Mouse (Mus musculus) thymus, postnatal 0 days (tissue): ENCODE results near the gene C2cd4d. TPM values are rescaled to one million over a fixed set of nuclear protein-coding genes. Genes with fewer than 3 reads are reported as not detected.

Experiments
- DNase-seq: peaks from one replicate; pipeline ENCODE4 v3.0.0-alpha.2; 2015; ENCODE audit warnings: low spot score
- polyA plus RNA-seq: library from polyadenylated mRNA; unstranded; fragments of >200 nt; fragmentation: Nextera tagmentation; extraction: Ambion mirVana; gene quantifications from 2 replicates; pipeline ENCODE4 v1.2.1, GENCODE M21; 2015

Gene C2cd4d
- polyA plus RNA-seq, 1 experiment from 2014 or later = 3.6 TPM

GRCm38 (mm10) chr3:94413031-94413679, 50.9 kb downstream of the C2cd4d start, which contains the start of gene Tdrkh:
Gene Tdrkh, plus strand, starts transcription at chr3:94413273.
- peak; percentile 98 for DNase-seq

Other genes with a start within 250 kb of the C2cd4d start
- gene Gm10696, start 184.2 kb upstream of the C2cd4d start, polyA plus RNA-seq = 0.08 TPM in 1 of 2 replicates, not detected in the other
- 0.08 TPM in 1 of 2 replicates, not detected in the other for gene Gm5286, start 165.7 kb upstream of the C2cd4d start, polyA plus RNA-seq
- not detected in 2 replicates for gene Gm4778, start 98.4 kb upstream of the C2cd4d start, polyA plus RNA-seq
- gene Them4, start 52.3 kb upstream of the C2cd4d start, polyA plus RNA-seq = 8.3 and 8.8 TPM in 2 replicates
- gene Them5, start 20.3 kb upstream of the C2cd4d start, polyA plus RNA-seq = 0.27 and 0.47 TPM in 2 replicates
- gene Rorc, start 10.4 kb downstream of the C2cd4d start, polyA plus RNA-seq = 170 and 185 TPM in 2 replicates
- 8.2 and 14.0 TPM in 2 replicates for gene Lingo4, start 36.1 kb downstream of the C2cd4d start, polyA plus RNA-seq
- 34.3 and 39.1 TPM in 2 replicates for gene Tdrkh, start 50.8 kb downstream of the C2cd4d start, polyA plus RNA-seq
- gene Mrpl9, start 80.9 kb downstream of the C2cd4d start, polyA plus RNA-seq = 63.5 and 73.6 TPM in 2 replicates
- gene Oaz3, start 81.5 kb downstream of the C2cd4d start, polyA plus RNA-seq = 0.37 and 0.95 TPM in 2 replicates
- 0.39 and 0.74 TPM in 2 replicates for gene Celf3, start 115.9 kb downstream of the C2cd4d start, polyA plus RNA-seq
- gene Riiad1, start 117.9 kb downstream of the C2cd4d start, polyA plus RNA-seq = 6.2 and 6.6 TPM in 2 replicates
- gene Snx27, start 220.3 kb downstream of the C2cd4d start, polyA plus RNA-seq = 33.5 and 39.3 TPM in 2 replicates